Mouse (Mus musculus) granulocyte monocyte progenitor cell, adult 5-6 weeks (primary cell): ENCODE measurements around the gene Tsen54. TPM values are rescaled to one million over a fixed set of nuclear protein-coding genes. Genes with fewer than 3 reads are reported as not detected.

ENCODE experiments used
- ATAC-seq: replicated peaks from 2 replicates; pipeline ENCODE4 v1.8.0; 2016; ENCODE audit warnings: mild to moderate bottlenecking, moderate TSS enrichment, inconsistent platforms; ENCODE audit not compliant: poor library complexity, severe bottlenecking
- total RNA-seq, 2 experiments: library from RNA; stranded (forward) in 1 of 2; stranded (reverse) in 1 of 2; fragments of 200-712, 200-1000 nt in 1 of 2; fragments of >200 nt in 1 of 2; fragmentation: Nextera tagmentation in 1 of 2; gene quantifications; 2 replicates each; pipeline ENCODE4 v1.2.3; 2014 to 2017

The Tsen54 gene
- total RNA-seq, 2 experiments from 2014 or later = 8.5 to 21.9 TPM

DNA sequence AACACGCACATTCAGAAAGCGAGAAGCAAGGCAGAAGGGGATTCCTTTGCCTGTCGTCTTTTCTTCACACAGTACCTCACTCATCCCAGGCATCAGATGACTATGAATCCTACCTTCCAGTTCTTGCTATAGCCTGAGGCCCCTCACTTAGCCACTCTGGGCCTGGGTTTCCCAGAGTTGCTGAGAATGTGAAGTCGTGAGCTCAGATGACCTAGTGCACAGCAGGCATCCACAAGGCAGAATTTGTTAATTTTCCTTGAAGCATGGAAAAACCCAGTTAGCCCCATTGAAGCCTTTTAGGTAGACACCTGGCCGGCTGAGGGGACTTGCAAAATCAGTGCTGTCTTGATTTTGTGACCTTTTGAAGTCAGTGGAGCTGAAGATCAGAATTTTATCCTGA, 12.0 kb downstream of the Tsen54 start:
- ATAC-seq = no peak

- no peak for ATAC-seq
Measured at GRCm38 (mm10) chr11:115827624-115828023, 13.1 kb downstream of the Tsen54 start.

DNA sequence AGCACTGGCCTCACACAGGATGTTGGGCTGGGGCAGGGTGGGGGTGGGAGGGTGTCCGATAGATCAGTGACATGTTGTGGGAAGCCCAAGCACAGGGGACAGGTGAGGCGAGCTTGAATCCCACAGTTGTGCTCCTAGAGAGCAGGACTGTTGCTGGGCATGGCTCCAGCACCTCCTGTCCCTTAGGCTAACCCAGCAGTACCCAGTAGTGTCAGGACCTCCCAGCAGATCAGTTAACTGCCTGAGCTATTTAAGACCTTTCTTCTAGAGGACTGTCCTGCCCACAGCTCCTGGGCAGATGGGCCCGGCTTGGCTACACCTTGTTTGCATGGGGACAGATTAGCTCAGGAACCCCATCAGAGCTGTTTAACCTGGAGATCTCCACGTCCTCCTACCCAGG, 14.5 kb downstream of the Tsen54 start:
- no peak for ATAC-seq

- no peak for ATAC-seq
Measured at GRCm38 (mm10) chr11:115830550-115831325, 16.2 kb downstream of the Tsen54 start.

- no peak for ATAC-seq
Measured at GRCm38 (mm10) chr11:115831518-115831917, 17.0 kb downstream of the Tsen54 start.

GRCm38 (mm10) chr11:115832064-115832463, 17.5 kb downstream of the Tsen54 start:
- no peak for ATAC-seq

DNA sequence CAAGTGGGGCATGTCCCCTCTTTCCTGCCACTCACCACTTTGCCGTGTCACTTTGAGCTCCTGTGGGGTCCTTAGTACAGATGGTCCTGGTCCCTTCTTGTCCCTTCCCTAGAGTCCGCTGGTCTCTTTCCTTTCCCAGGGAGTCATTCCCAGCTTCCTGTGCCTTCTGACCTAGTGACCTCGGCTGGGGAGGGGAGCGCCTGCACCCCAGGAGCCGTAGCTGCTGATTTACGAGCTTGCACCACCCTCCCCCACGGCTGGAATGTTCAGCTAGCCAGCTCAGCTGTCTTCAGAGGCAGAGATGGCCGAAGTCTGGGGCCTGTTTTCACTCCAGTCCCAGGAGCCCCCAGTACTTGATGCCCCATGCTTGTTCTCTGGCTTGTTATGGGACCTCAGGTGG, 18.0 kb downstream of the Tsen54 start:
- no peak for ATAC-seq

DNA sequence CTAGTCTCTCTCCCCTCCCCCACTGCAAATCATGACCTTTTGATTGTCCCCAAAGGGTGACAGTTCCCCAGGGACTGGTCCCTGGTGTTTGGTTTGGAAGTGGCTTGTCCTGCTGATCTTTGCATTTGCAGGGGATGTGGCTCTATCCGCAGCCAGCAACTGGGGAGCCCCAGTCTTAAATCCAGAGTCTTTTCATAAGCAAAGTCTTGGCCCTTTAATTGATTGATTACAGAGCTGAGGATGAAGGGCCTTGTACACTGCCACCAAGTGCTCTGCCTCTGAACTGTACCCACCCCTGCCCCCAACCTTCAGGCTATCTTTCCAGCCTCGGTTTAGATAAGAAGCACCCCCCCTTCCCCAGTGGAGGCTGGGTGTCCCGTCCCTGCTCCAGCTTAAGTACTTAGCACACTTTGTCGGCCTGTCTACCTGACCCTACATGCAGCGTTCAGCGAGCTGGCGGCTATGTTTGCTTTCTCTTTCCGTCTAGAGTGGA, 18.5 kb downstream of the Tsen54 start:
- ATAC-seq = no peak

- ATAC-seq = no peak
Measured at GRCm38 (mm10) chr11:115834033-115834432, 19.5 kb downstream of the Tsen54 start.

DNA sequence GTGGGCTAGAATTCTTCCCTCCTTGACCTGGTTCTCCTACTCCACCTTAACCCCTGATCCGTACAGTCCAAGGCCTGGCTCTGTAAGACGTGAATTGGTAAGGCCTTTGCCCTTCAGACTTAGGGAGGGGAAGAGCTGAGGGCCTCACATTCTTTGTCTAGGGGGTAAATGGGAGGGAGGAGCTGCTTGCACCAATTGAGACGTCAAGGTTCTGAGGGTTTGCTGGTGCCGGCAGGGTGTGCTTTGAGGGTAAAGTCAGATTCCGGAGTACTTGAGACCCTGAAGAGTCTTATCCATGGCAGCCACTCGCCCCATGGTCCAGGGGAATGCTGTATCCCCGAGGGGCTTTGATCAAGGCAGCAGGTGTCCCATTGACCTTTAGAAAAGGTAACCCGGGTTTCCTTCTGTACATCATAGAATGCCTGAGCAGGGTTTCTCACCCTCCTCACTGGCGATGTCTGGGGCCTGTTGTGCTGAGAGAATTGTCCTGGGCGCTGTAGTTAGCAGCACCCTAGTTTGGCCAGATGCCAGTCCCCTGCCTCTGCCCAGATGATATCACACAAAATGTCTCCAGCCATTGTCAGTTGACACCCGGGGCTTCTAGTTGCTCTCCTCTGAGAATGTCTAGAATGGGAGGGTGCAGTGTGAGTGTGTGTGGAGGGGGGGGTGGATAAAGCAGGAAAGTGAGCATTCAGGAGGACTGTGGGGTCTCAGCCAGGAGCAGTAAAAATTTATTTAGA, 22.3 kb downstream of the Tsen54 start:
- no peak for ATAC-seq

DNA sequence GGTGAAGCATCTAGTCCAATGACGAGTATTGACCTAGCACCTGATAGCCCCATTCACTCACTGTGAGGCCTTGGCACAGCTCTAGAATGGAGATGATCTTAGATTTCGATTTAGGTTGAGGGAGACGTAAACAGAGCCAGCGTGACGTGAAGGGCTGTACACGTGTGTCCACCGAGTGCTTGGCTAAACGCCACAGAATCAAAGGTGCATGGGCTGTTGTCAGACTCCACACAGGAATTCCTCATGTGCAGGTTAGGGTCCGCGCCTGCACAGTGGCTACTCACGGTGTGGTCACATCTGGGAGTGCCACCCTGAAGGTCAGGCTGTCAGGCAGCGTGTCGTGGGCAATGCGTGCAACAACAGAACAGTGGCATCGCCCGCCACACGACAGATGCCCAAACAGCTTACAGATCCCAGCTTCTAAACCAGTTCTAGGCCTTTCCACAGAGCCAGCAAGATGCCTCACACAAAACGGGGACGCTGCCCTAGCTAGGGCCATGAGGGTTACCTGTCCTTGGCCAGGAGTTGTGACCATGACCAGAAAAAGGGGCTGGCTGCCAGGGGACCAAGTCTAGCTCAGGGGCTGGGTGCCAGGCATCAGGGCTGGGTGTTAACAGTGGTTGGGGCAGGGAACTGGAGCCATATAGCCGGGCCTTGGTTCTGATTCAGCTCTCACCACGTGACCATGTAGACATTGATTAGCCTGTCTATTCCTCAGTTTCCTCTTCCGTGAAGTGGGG, 23.3 kb downstream of the Tsen54 start:
- no peak for ATAC-seq

- no peak for ATAC-seq
Measured at GRCm38 (mm10) chr11:115838895-115839311, 24.4 kb downstream of the Tsen54 start.

DNA sequence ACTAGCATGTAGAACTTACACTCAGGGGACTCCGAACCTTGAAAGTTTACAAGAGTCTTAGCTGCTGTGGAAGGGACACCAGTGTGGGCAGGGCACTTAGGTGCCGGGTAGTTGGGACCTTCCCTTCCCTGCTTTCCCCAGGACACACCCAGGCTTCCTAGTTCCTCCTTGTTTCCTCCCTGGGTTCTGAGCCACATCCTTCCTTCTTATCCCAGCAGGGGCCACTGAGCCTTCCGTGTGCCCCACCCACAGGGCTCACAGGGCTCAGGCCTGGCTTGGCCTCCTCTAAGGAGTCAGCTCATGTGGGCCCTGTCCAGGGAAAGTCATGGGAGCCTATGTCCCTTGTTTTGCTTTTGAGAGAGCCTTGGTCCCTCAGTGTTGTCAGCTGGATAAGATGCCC, 25.2 kb downstream of the Tsen54 start:
- ATAC-seq = no peak

DNA sequence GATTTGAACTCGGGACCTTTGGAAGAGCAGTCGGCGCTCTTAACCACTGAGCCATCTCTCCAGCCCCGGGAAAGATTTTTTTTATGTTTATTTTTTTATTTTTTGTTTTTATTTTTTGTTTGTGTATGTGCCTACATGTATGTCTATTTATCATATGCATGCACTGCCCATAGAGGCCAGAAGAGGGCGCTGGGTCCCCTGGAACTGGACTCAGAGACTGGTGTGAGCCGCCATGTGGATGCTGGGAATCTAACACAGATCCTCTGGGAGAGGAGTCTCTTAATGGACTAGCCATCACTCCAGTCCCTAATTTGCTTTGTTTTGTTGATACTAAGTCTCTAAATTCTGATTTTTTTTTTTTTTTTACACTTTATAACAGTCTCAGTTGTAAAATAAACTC, 26.5 kb downstream of the Tsen54 start:
- no peak for ATAC-seq

DNA sequence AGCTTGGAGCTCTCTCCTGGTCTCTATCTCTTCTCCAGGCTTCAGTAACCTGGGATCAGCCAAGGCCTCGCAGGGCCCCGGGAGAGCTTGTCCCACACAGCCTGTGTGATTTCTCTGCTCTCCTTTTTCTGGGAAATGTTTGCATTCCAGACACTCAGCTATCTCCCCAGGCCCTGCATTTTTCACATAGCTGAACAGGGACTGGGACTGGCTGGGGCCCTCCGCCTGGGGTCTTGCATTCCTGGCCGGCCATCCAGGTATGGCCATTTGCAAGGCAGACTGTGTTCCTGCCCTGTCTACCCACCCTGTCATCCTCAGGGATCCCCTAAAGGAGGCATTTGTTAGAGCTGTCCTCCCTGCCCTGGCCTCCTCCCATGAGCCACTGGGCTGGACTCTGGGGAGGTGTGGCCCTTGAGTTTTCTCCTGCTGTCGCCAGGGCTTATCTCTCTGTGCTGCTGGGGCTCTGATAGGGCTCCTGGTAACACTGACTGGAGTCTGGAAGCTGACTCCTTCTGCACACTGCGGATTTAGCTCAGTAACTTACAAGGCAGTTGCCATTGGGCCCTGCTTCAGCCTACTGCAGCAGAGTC, 27.5 kb downstream of the Tsen54 start:
- ATAC-seq = no peak

DNA sequence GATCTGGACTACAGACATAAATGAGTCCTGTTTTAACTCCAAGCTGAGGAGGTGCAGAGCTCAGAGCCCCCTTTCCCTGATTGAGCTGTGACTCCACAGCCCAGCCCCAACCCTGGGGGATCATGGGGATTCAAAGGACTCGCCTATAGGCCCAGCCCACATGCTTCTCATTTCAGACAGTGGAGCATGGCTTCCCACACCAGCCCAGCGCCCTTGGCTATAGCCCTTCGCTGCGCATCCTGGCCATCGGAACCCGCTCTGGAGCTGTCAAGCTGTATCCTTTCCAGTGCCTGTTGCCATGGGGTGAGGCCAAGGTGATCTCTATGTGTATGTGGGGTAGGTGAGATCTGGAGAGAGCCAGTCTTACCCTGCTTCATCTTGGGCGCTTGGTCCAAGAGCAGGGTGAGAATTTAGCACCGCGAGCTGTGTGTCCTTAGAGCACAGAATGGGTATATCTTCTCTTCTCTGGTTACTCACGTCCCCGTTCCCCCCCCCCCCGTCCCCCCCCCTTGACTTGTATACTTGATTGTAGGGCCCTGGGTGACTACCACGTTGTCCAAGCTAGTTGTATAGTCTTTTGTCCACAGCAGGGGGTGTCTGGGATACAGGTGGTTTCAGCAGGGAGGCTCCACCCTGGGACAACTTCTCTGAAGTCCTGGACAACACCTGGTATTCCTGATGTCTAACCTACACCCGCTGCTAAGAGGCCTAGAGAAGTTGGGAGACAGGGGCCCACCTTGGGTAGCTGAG, 28.8 kb downstream of the Tsen54 start:
- ATAC-seq = no peak

DNA sequence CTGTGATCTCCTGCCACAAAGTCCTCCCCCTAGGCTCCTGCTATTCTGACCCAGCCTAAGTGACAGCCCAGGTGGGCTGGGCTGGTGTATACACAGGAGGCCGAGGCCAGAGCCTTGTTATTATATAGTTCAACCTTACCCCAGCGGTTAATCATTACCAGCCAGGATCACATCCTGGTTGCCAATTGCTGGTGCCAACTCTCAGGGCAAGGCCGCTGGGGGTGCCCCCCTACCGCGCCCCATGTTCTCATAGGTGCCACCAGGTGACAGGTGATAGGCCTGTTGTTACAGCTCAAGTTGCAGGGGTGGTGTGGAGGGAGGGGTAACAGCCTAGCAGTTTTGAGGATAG, 29.3 kb downstream of the Tsen54 start:
- ATAC-seq = no peak

DNA sequence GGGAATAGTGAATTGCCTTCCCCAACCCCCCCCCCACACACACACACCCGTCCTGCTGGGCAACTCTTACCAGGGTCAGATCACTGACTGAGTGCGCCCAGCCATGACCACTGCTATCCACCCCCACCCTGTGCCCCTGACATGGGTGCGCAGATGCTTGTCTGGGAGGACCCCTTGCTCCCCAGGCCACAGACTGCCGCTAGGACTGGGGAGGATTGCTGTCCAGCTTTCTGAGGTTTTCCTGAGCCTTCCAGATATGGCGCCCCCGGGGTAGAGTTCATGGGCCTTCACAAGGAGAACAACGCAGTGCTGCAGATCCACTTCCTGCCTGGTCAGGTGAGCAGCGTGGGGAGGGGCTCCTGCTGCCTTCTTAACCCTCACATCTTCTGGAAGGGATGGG, 29.7 kb downstream of the Tsen54 start:
- no peak for ATAC-seq

DNA sequence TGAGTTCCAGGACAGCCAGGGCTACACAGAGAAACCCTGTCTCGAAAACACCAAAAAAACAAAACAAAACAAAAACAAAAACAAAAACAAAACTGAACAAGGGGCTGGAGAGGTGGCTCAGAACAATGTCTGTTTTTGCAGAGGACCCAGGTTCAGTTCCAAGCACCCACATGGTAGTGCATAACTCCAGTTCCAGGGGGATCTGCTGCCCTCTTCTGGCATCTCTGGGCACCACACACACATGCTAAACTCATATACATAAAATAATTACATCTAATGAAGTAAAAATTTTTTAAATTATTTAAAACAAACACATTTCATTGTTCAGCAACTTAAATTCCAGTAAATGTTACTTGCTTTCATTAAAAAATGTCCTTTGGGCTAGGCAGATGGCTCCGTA, 31.3 kb downstream of the Tsen54 start:
- no peak for ATAC-seq

DNA sequence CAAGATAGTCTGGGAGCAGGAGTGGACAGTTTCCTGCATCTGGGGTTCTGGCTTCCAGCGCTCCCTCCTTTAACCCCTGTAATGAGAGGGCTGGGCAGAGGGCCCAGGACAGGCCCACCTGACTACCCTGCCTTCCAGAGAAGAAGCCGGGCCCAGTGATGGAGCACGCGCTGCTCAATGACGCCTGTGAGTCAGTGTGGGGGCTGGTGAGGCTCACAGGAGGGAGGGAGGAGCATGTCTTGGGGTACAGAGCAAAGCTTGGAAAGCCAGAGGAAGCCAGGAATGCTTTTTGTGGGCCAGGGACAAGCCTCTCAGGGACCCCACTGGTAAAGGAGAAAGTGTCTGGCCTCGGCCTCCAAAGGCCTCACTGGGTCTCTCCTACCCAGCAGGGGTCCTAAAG, 40.1 kb downstream of the Tsen54 start:
- ATAC-seq = no peak
